Mouse (Mus musculus): Measurements from ENCODE around the gene Phactr2. TPM values are rescaled to one million over a fixed set of nuclear protein-coding genes. Genes with fewer than 3 reads are reported as not detected.

The Phactr2 gene
- polyA plus RNA-seq, 1 experiment from 2014 or later = 18.8 TPM

DNA sequence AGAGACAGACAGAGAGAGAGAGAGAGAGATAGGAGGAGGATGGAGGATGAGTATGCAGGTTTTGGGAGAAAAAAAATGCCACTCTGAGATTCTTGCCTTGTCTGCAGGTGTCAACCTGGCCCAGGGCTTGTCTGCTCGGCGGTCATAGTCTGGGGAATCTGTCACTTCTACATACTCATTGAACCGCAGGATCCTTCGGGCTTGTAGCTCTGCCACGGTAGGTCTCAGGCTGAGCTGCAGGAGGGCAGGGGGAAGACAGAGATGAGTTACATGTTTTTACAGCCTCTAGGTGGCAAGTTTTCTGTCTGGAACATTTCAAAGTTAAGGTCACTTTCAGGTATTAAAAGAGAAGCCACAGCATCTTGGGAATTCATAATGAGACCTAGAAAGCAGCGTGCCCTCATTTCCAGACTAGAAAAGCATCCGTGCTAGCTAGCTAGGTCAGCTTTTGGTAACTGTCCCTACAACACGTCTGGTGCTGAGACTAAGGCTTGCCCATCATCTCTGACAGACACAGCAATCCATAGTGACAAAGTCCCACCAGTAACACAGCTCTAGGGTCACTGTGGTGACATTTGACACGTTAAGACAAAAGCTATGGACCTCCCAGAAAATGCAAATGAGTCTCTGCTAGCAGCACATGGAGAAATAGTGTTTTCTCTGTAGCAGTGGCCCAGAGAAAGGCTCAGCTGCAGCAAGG lies 241.6 kb downstream of the Phactr2 start:
- no peak for ATAC-seq (ENCODE audit: insufficient read depth, low FRiP score, low TSS enrichment)
- Histone ChIP-seq H3K27me3 (ENCODE audit: control insufficient read depth, insufficient read depth, low read length) (no peaks in the 10 kb centered on the region), H3K4me2 (ENCODE audit: low read depth) (no peak overlapping the region), H3K27ac (ENCODE audit: low read depth, low read length) (no peak overlapping the region), H3K9me3 (ENCODE audit: control insufficient read depth, low read length) (no peaks in the 10 kb centered on the region), H3K9ac (ENCODE audit: low read length) (no peak overlapping the region; the same call in 1 of the 2 replicates), H3K4me1 (ENCODE audit: control insufficient read depth, insufficient read depth, low read length) (peaks cover 10% of the 10 kb centered on the region), H3K36me3 (ENCODE audit: control insufficient read depth, insufficient read depth, low read length) (no peaks in the 10 kb centered on the region), H3K4me3 (ENCODE audit: low read depth, low read length) (no peak overlapping the region)
- WGBS = 56% methylated on average over 9 of the region's 9 CpGs
- DNase-seq (ENCODE audit: low spot score) = no peak

DNA sequence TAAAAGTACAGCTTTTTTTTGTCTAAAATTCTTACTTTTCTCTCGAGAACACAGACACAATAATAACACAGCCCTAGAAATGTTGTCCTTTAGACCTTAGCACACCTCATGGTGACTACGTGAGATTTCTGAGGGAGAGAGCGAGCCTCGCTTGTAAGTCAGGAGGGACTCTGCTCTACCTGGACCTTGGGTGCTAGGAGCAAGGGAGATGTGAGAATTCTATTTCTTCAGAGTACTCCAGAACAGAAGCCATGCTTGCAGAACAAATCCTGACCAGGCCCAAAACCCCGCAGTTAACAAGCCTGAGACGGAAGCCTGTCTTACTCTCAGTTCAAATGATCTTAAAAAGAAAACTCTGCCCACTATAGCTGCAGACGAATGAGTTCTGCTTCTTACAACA lies 243.5 kb downstream of the Phactr2 start:
- no peak for ATAC-seq (ENCODE audit: insufficient read depth, low FRiP score, low TSS enrichment)
- H3K27ac ChIP-seq (ENCODE audit: low read depth, low read length) = no peak overlapping the region
- no peak overlapping the region for H3K4me2 ChIP-seq (ENCODE audit: low read depth)
- no peaks in the 10 kb centered on the region for H3K9me3 ChIP-seq (ENCODE audit: control insufficient read depth, low read length)
- peaks cover 10% of the 10 kb centered on the region for H3K4me1 ChIP-seq (ENCODE audit: control insufficient read depth, insufficient read depth, low read length)
- no peak overlapping the region for H3K4me3 ChIP-seq (ENCODE audit: low read depth, low read length)
- H3K9ac ChIP-seq (ENCODE audit: low read length) = no peak overlapping the region
- H3K36me3 ChIP-seq (ENCODE audit: control insufficient read depth, insufficient read depth, low read length) = no peaks in the 10 kb centered on the region
- 95% methylated on average over 7 of the region's 7 CpGs for WGBS
- H3K27me3 ChIP-seq (ENCODE audit: control insufficient read depth, insufficient read depth, low read length) = no peaks in the 10 kb centered on the region
- DNase-seq (ENCODE audit: low spot score) = no peak

DNA sequence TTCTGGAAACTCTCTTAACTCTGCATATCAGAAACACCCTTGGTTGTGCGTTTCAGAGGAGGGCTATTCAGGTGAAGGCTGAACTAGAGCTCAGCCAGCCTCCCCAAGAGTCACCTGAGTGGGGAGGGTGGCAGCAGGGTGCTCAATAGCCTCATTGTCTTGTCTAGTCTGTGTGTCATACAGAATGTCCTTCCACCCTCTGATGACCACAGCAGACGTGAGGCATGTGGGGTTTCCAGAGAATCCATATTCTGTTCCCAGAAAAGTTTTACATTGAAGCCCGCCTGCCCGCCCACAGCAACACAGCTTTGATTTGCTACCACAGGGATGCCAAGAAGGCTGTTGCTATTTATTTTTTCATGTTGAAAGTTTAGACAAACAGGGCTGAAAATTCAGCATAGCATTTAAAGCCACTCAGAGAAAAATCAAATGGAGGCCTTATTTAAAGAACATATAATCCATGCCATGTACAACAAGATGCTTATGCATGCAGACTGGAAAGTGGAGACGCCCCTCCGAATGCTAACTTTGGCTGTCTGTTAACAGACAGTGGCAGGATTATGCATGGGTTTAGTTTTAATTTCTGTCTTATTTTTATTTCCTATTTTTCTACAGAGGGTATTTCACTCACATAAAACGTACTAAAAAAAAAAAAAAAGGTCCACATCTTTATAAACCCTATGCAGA lies 248.7 kb downstream of the Phactr2 start:
- Histone ChIP-seq H3K36me3 (ENCODE audit: control insufficient read depth, insufficient read depth, low read length) (no peaks in the 10 kb centered on the region), H3K4me2 (ENCODE audit: low read depth) (no peak overlapping the region), H3K27ac (ENCODE audit: low read depth, low read length) (no peak overlapping the region), H3K9ac (ENCODE audit: low read length) (no peak overlapping the region), H3K4me3 (ENCODE audit: low read depth, low read length) (no peak overlapping the region), H3K9me3 (ENCODE audit: control insufficient read depth, low read length) (no peaks in the 10 kb centered on the region), H3K4me1 (ENCODE audit: control insufficient read depth, insufficient read depth, low read length) (no peaks in the 10 kb centered on the region), H3K27me3 (ENCODE audit: control insufficient read depth, insufficient read depth, low read length) (no peaks in the 10 kb centered on the region)
- no peak for DNase-seq (ENCODE audit: low spot score)
- ATAC-seq (ENCODE audit: insufficient read depth, low FRiP score, low TSS enrichment) = no peak
- WGBS = 89% methylated on average over 7 of the region's 7 CpGs

DNA sequence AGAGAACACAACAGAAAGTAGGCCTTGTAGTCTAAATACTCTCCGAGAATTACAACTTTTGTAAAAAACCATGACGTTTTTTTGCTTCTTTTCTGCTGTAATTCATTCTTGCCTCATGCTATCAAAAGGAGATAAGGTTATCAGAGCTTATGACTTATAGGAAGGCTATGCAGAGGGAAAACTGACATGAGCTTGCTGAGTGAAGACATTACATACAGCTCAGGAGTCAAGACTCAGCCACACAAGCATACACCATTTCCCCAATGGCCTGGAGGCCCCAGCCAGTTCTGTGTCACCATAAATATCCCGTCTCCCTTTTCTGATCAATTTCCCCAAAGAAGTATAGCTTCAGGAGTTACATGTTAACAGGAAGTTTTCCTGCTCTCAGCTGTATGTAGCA lies 252.1 kb downstream of the Phactr2 start:
- Histone ChIP-seq H3K36me3 (ENCODE audit: control insufficient read depth, insufficient read depth, low read length) (no peaks in the 10 kb centered on the region), H3K9me3 (ENCODE audit: control insufficient read depth, low read length) (no peaks in the 10 kb centered on the region), H3K4me2 (ENCODE audit: low read depth) (no peak overlapping the region), H3K9ac (ENCODE audit: low read length) (no peak overlapping the region), H3K4me1 (ENCODE audit: control insufficient read depth, insufficient read depth, low read length) (no peaks in the 10 kb centered on the region; the same call in 1 of the 2 replicates), H3K27ac (ENCODE audit: low read depth, low read length) (no peak overlapping the region), H3K27me3 (ENCODE audit: control insufficient read depth, insufficient read depth, low read length) (no peaks in the 10 kb centered on the region), H3K4me3 (ENCODE audit: low read depth, low read length) (no peak overlapping the region)
- ATAC-seq (ENCODE audit: insufficient read depth, low FRiP score, low TSS enrichment) = no peak
- 87% methylated on average over 3 of the region's 3 CpGs for WGBS
- DNase-seq (ENCODE audit: low spot score) = no peak

DNA sequence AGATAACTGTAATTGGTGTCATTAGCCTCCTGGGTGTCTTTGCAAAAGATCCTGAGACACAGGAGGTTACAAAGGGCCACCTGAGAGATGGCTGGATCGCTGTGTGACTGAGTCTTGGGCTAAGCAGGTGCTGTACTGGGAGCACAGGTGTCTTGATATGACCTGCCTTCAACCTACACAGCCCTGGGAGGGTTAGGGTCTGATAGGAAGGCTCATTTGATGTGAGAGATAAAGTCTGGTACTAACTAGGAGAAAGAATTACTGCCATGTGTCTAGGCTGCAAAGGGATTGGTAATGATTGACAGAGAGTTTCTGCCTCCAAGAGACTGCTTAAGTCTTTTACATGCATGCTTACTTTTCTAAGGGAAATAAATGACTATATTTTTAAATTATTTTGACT lies 254.2 kb downstream of the Phactr2 start:
- Histone ChIP-seq H3K36me3 (ENCODE audit: control insufficient read depth, insufficient read depth, low read length) (no peaks in the 10 kb centered on the region), H3K27ac (ENCODE audit: low read depth, low read length) (no peak overlapping the region), H3K9ac (ENCODE audit: low read length) (no peak overlapping the region), H3K4me3 (ENCODE audit: low read depth, low read length) (no peak overlapping the region), H3K9me3 (ENCODE audit: control insufficient read depth, low read length) (no peaks in the 10 kb centered on the region), H3K4me2 (ENCODE audit: low read depth) (no peak overlapping the region), H3K27me3 (ENCODE audit: control insufficient read depth, insufficient read depth, low read length) (no peaks in the 10 kb centered on the region), H3K4me1 (ENCODE audit: control insufficient read depth, insufficient read depth, low read length) (no peaks in the 10 kb centered on the region; the same call in 1 of the 2 replicates)
- no peak for ATAC-seq (ENCODE audit: insufficient read depth, low FRiP score, low TSS enrichment)
- 46% methylated on average over 1 of the region's 1 CpGs for WGBS
- no peak for DNase-seq (ENCODE audit: low spot score)

DNA sequence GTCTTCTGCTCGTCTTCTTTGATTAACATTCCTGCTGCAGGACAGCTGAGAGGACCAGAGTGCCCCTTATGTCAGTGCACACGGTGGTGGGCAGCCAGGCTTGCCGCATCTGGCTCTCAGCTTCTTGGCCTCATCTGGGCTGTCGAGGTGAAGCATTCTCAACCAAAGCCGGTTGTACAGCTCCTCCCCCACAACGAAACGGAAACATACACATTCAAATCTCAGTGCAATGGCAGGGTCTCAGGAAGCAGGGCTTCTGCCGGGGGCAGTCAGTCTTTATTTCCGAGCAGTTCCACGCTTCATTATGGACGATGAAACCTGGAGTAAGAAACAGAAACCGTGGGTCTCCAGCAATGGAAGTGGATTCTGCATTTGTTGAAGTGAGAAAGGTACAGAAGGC lies 260.3 kb downstream of the Phactr2 start:
- no peak for ATAC-seq (ENCODE audit: insufficient read depth, low FRiP score, low TSS enrichment)
- Histone ChIP-seq H3K4me3 (ENCODE audit: low read depth, low read length) (no peak overlapping the region), H3K27ac (ENCODE audit: low read depth, low read length) (no peak overlapping the region)

DNA sequence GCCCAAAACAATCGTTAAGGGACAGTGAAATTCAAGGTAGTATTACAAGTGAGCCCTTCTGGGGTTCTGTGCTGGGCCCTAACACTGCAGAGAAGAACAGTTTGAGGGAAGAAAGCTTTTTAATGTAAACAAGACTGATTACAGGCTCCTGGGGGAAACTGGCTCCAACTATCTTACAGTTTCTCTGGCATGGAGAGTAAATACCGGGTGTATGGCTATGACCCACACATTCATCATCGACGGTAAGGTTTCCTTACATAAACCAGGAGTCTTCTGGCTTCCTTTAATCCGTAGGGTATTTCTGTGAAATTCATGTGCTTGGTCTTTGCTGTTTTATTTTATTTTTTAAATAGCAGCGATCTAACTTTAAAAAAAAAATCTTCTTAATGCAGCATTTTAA lies 261.4 kb downstream of the Phactr2 start:
- H3K9ac ChIP-seq (ENCODE audit: low read length) = no peak overlapping the region
- 85% methylated on average over 6 of the region's 6 CpGs for WGBS
- ATAC-seq (ENCODE audit: insufficient read depth, low FRiP score, low TSS enrichment) = no peak

More for the DNA sequence above, 260.3 kb downstream of the Phactr2 start:
- Histone ChIP-seq H3K36me3 (ENCODE audit: control insufficient read depth, insufficient read depth, low read length) (no peaks in the 10 kb centered on the region), H3K4me1 (ENCODE audit: control insufficient read depth, insufficient read depth, low read length) (no peaks in the 10 kb centered on the region; the same call in 1 of the 2 replicates), H3K9ac (ENCODE audit: low read length) (no peak overlapping the region), H3K9me3 (ENCODE audit: control insufficient read depth, low read length) (no peaks in the 10 kb centered on the region), H3K27me3 (ENCODE audit: control insufficient read depth, insufficient read depth, low read length) (no peaks in the 10 kb centered on the region), H3K4me2 (ENCODE audit: low read depth) (no peak overlapping the region)
- WGBS = 89% methylated on average over 12 of the region's 12 CpGs
- DNase-seq (ENCODE audit: low spot score) = no peak

DNA sequence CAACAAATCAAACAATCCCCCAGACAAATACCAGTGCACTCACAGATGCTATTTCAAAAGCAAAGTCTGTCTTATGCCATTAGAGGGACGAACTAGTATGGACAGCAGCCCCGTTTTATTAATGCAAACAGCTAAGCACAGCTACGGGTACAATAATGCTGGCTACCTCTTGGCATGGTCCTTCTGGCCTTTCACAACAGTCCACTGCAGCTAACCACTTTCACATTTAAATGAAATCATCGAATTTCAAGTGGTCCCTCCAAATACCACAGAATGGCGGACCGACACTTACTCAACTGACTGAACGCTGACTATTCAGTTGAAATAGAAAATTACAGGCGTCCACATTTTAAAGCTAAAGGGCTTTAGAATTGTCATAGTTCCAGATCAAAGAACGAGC lies 261.9 kb downstream of the Phactr2 start:
- no peak for DNase-seq (ENCODE audit: low spot score)
- H3K4me2 ChIP-seq (ENCODE audit: low read depth) = no peak overlapping the region
- no peaks in the 10 kb centered on the region for H3K36me3 ChIP-seq (ENCODE audit: control insufficient read depth, insufficient read depth, low read length)
- no peak overlapping the region for H3K27ac ChIP-seq (ENCODE audit: low read depth, low read length)
- no peaks in the 10 kb centered on the region for H3K9me3 ChIP-seq (ENCODE audit: control insufficient read depth, low read length)
- H3K4me1 ChIP-seq (ENCODE audit: control insufficient read depth, insufficient read depth, low read length) = no peaks in the 10 kb centered on the region
- 84% methylated on average over 9 of the region's 9 CpGs for WGBS
- no peak overlapping the region for H3K4me3 ChIP-seq (ENCODE audit: low read depth, low read length)
- H3K9ac ChIP-seq (ENCODE audit: low read length) = no peak overlapping the region
- no peaks in the 10 kb centered on the region for H3K27me3 ChIP-seq (ENCODE audit: control insufficient read depth, insufficient read depth, low read length)
- no peak for ATAC-seq (ENCODE audit: insufficient read depth, low FRiP score, low TSS enrichment)

More for the DNA sequence above, 261.4 kb downstream of the Phactr2 start:
- Histone ChIP-seq H3K9me3 (ENCODE audit: control insufficient read depth, low read length) (no peaks in the 10 kb centered on the region), H3K4me3 (ENCODE audit: low read depth, low read length) (no peak overlapping the region), H3K36me3 (ENCODE audit: control insufficient read depth, insufficient read depth, low read length) (no peaks in the 10 kb centered on the region), H3K27ac (ENCODE audit: low read depth, low read length) (no peak overlapping the region), H3K4me1 (ENCODE audit: control insufficient read depth, insufficient read depth, low read length) (no peaks in the 10 kb centered on the region; the same call in 1 of the 2 replicates), H3K4me2 (ENCODE audit: low read depth) (no peak overlapping the region), H3K27me3 (ENCODE audit: control insufficient read depth, insufficient read depth, low read length) (no peaks in the 10 kb centered on the region)
- no peak for DNase-seq (ENCODE audit: low spot score)
